Mouse (Mus musculus) frontal cortex, postnatal 14 days (tissue): Measurements from ENCODE around the gene Slc6a16.
"Not testable (repeated sequence)": the region's sequence is repeated elsewhere in the genome, so short reads cannot be mapped to it uniquely, and the experiment has no call there.

Experiments used
- DNase-seq, 2 experiments: peaks; one replicate each; pipeline ENCODE4 v3.0.0; 2022; ENCODE audit warnings: low spot score in 2 of 2

The Slc6a16 gene

DNA sequence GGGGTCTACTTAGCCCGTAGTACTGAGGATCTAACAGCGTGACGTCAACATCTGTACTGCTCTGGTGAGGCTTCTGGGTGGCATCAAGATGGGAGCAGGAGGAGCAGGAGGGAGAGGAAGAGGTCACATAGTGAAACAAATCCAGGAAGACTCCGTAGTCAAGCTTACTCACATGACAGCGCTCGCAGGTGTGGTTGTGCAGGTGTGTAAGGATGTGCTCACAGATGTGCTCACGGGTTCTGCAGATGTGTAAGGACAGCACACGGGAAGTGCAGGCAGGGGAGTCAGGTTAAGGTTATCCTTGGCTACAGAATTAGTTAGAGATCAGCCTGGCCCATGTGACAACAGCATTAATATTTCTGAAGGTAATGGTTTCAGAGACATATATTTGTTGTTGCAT is 12.9 kb downstream of the Slc6a16 start:
- no peak for DNase-seq

DNA sequence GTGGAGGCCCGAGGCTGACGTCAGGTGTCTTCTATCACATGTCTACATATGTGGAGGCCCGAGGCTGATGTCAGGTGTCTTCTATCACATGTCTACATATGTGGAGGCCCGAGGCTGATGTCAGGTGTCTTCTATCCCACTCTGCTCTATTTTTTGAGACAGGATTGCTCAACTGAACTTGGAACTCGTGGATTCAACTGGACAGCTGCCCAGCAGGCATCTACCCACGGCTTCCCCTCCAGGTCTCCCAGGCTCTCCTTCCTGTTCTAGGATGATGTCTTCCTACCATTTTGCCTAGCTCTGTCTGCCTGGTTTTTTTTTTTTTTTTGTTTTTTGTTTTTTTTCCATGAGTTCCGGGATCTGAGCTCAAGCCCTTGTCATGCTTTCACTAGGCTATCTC is 14.9 kb downstream of the Slc6a16 start:
- DNase-seq: not testable (repeated sequence)

DNA sequence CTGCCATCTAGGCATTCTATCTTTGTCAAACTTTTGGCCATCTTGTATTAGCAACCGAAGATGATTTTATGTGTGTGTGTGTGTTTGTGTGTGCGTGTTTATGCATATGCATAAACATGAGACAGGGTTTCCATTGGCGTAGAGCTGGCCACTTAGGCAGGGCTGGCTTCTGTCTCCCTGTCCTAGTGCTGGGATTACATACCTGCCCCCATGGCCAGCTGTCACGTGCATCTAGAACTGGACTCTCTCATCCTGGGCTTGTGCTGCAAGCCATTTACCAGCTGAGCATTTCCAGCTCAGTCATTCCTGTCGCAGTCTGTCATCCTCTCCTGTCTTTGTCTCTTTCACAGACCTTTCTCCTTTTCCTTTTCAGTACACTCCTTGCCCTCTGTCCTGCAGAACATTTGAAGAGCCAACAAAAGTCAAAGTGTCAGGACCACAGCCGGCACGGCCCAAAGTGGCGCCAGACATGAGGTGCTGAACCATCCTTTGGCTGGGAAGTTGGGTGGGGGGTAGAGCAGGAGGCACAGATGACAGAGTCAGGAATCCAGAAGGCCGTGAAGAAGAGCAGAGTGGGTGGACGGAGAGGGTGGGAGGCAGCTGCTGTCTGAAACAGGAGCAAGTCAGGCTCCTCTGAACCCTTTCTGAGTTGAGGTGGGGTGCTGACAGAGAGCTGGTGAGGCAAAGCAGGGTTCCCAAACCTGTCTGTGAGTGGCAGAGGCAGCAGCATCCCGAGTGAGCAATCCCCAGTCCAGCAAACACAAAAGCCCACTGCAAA is 16.4 kb downstream of the Slc6a16 start:
- peak; percentile 33 to 38 for DNase-seq

DNA sequence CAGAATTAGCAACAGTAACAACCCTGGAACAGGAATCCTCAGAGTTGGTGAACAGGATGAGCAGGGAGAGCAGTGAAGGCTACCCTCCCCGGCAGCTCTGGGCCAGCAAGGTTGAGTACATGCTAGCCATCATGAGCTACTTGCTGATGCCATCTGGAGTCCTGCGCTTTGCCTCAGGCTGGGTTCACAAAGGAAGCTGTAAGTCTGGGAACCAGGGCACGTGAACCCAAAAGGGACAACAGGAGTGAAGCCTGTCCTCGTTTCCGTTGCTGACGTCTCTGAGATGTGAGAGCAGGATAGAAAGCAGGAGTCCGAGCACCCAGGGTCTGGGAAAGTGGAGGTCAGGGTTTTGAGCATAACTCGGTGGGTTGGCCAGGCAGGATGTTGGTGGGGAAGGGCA is 18.4 kb downstream of the Slc6a16 start:
- no peak for DNase-seq

DNA sequence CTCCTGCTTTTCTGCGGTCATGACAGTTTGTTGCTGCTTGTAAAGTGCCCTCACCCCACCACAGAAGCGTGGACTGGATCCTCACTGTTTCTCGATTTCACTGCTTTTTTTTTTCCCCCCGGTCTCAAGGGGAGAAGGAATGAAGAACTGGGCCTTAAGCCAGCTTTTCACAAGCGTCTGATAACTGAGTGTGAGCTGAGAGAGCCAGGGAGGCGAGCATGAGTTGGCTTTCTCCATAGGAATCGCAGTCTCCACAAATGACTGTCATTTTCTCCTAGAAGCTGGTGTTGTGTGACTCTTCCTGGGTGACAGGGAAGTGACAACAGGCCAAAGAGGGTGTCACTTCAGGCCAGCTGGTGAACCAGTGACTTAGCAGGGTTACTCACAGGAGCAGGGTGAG is 21.4 kb downstream of the Slc6a16 start:
- no peak for DNase-seq

DNA sequence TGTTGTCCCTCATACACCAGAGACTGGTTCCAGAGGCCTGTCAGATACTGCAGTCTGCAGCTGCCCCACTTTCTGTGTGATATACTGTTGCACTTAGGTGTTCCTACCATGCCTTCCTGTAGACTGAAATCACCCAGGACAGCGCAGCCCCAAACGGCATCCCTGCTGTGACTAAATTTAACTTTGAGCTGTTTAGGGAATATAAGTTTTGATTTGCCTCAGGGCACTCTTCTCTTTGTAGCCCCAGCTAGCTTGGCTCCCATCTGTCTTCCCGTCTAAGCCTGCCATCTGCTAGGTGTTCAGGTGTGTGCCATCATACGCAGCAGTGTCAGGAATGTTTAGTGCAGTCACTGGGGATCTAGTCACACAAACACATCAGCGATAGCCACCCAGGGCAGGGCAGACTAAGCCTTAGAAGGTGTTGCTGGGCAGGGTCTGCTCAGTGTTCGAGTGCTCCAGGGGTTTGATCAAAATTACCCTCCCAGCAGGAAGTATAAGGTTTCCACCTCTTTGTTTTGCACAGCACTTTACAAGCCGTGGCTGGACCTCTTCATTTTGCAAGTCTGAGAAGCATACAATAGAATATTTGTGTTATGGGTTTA is 22.2 kb downstream of the Slc6a16 start:
- DNase-seq: no peak

DNA sequence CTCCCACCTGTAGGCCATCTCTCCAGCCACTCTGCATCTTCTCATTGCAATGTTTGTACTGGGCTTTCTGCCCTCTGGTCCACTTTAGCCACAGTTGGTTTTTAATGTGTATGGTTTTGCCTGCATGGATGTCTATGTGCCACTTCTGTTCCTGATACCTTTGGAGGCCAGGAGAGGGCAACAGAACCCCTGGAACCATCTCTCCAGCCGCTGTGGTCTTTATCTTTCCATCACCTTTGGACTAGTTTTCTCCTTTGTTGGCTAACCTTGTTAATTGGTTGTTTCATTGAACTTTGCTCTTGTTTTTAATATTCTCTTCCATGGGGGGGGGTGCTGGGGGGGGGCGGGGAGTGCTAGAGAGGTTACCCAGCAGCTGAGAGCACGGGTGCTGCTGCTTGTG is 23.5 kb downstream of the Slc6a16 start:
- no peak for DNase-seq

DNA sequence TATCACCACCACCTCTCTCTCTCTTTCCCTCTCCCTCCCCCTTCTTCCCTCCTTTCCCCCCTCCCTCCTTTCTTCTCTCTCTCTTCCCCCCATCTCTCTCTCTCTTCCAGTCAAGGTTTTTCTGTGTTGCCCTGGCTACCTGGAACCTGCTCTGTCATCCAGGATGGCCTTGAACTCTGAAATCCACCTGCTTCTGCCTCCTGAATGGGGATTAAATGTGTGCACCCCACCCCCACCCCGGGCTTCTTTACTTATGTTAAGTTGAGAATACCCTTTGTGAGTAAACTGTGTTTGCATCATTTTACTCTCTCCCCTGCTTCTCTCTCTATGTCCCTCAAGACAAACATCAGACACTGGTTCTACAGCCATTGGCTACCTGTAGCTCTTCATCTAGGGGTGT is 24.6 kb downstream of the Slc6a16 start:
- no peak for DNase-seq

DNA sequence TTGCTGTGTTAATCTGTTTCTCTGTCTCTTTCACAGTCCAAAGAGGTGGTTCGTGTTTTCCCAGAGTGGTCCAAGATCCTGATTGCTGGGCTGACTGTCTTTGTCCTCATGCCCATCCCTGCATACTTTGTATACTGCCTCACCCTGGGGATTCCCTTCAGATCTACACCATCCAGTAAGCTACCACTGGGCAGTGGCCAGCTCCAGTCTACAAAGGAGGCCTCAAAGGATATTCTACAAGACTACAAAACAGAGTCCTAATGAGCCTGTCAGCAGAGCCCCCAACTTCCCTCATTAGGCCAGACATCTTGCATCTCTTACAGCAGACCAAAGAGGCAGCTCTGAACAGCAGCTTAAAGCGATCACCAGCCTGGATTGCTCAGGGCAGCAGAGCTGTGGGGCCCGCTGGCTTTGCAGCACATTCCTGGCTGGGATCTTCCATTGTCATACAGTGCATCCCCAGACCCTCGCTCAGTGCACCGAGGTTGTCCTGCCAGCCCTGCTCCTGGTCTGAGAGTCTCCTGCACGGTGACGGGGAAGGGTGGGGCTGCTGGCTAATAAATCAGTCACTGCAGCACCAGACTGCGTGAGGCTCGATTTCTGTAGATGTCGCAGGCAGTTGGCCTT is 32.0 kb downstream of the Slc6a16 start:
- DNase-seq: no peak

GRCm38 (mm10) chr7:45273672-45274071 is 32.8 kb downstream of the Slc6a16 start:
- no peak for DNase-seq

DNA sequence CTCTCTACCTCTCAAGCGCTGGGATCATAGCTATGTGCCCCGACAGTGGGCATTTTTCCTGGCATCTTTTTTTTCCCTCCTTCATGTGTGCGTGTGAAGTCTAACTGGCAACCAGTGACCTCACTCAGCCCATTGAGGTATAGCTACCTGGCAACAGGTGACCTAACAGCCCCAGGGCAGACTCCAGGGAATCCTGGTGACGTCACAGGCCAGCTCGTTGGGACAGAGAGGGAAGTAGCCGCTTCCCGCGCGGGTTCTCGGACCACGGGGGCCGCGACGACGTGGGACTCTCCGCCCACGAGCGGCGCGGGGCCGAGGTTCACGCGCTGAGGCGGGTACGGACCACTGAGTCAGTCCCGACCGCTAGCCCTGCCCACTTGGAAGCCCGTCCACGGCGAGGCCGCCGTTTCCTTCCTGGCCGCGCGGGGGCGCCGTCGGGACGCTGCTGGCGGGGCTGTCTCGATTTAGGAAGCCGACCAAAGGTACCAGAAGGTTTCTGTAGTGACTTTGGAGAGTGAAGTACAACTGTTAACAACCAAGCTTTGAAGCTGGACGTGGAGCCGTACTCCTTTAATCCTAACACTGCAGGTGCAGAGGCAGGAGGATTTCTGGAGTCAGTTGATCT is 36.4 kb downstream of the Slc6a16 start, which contains the start of gene Slc6a21:
Slc6a21 (plus strand) TSS at position 378 of the 625 bp plus-strand sequence.
- peak; percentile 46 to 69 for DNase-seq

- no peak for DNase-seq
Observed at GRCm38 (mm10) chr7:45286486-45286885, 45.6 kb downstream of the Slc6a16 start.

- DNase-seq: no peak
Observed at GRCm38 (mm10) chr7:45296626-45297025, 55.7 kb downstream of the Slc6a16 start.

DNA sequence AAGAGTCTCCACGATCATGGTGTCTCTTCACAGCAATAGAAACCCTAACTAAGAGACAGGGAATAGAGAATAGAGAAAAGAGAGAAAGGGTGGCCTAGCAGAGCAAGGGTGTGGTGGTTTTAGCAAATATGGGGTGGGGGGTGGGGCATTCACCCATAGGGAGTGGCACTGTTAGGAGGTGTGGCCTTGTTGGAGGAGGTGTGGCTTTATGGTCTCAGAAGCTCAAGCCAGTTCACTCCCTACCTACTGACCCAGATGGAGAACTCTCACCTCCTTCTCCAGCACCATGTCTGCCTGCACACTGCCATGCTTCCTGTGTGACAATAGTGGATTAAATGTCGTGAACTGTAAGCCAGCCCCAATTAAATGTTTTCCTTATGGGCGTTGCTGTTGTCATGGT is 56.7 kb downstream of the Slc6a16 start:
- DNase-seq: no peak

GRCm38 (mm10) chr7:45299752-45300151 is 58.9 kb downstream of the Slc6a16 start:
- DNase-seq: peak; percentile 73 to 74

DNA sequence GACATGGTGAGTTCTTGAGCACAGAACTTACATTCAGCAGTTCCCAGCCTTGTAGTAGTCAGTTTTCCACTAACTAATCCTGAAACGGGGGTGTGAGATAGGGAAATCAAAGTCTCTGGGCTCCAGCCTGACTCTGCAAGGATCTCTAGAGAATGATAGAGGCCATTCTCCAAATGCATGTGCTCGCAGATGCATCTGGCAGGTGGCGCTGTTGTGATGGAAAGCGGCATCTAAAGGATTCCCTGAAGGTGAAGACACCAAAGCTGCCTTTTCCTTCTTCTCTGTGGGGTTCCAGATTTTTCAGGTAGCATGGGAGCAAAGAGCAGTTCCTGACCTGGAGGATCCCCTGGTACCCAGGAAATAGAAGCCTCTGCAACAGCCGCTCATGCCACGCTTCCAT is 59.4 kb downstream of the Slc6a16 start:
- DNase-seq: peak; percentile 60 to 77

- no peak for DNase-seq
Observed at GRCm38 (mm10) chr7:45302626-45303025, 61.7 kb downstream of the Slc6a16 start.

GRCm38 (mm10) chr7:45304869-45305268 is 64.0 kb downstream of the Slc6a16 start:
- DNase-seq: no peak

GRCm38 (mm10) chr7:45305275-45305674 is 64.4 kb downstream of the Slc6a16 start:
- peak in 1 of 2 experiments; percentile 55 for DNase-seq

DNA sequence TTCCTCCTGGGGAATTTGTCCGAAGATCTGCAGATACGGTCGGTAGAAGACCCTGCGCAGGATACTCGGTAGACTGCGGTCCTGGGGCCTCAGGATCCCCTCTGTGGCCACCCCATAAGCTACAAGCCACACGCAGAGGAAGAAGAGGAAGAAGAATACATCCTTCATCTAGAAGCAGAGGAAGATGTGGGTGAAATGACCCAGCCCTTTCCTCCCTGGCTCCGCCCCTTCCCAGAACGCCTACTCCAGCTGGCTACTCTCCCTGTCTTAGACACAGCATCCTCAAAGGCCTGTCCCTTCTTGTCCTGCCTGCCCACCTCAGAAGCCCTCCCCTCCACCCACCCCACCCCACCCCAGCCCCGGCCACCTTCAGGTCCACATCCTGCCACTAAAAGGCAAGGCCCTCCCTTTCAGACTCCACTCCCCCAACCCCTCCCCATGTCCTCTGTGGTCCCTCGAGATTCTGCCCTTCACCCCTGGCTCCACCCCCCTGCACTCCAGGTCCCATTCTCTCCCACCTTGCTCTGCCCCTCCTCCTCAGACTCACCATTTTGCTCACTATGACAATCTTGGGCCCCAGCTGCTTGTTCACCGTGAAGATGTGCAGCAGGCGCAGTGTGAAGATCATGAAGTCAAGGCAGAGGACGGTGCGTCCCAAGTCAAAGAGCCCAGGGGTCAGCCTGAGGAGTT is 67.8 kb downstream of the Slc6a16 start:
- DNase-seq: no peak

GRCm38 (mm10) chr7:45309455-45309854 is 68.6 kb downstream of the Slc6a16 start:
- DNase-seq: no peak

GRCm38 (mm10) chr7:45312023-45312422 is 71.1 kb downstream of the Slc6a16 start:
- no peak for DNase-seq
